Mouse (Mus musculus) embryonic facial prominence, embryonic 12.5 days (tissue): ENCODE data around the gene Chst11. TPM values are rescaled to one million over a fixed set of nuclear protein-coding genes. Genes with fewer than 3 reads are reported as not detected.

Experiments used
- ATAC-seq: fragments of 200-750 bp; cut with Nextera tagmentation; 2 replicates; pipeline ENCODE4 v1.8.0; 2017; ENCODE audit not compliant: insufficient number of reproducible peaks, insufficient read depth, low FRiP score, low TSS enrichment
- H3K27ac ChIP-seq: fragments of 300-500 bp; sonication (generic); 2 replicates; pipeline ENCODE4 v1.5.1; 2016; ENCODE audit warnings: mild to moderate bottlenecking
- H3K27me3 ChIP-seq: fragments of 300-500 bp; sonication (generic); 2 replicates; pipeline ENCODE4 v1.6.1; 2016; ENCODE audit warnings: mild to moderate bottlenecking, moderate library complexity
- H3K36me3 ChIP-seq: fragments of 300-500 bp; sonication (generic); 2 replicates; pipeline ENCODE4 v1.6.1; 2016; ENCODE audit warnings: mild to moderate bottlenecking
- H3K4me1 ChIP-seq: fragments of 300-500 bp; sonication (generic); 2 replicates; pipeline ENCODE4 v1.6.1; 2016
- H3K4me2 ChIP-seq: fragments of 300-500 bp; sonication (generic); replicated peaks from 2 replicates; pipeline ENCODE4 v1.6.1; 2016; ENCODE audit warnings: mild to moderate bottlenecking, moderate library complexity
- H3K4me3 ChIP-seq: fragments of 300-500 bp; sonication (generic); 2 replicates; pipeline ENCODE4 v1.5.1; 2016; ENCODE audit warnings: mild to moderate bottlenecking
- H3K9ac ChIP-seq: fragments of 300-500 bp; sonication (generic); 2 replicates; pipeline ENCODE4 v1.6.1; 2016; ENCODE audit warnings: mild to moderate bottlenecking, moderate library complexity
- H3K9me3 ChIP-seq: fragments of 300-500 bp; sonication (generic); 2 replicates; pipeline ENCODE4 v1.6.1; 2016; ENCODE audit warnings: mild to moderate bottlenecking, moderate library complexity
- WGBS: fragments of 180-500 bp; shearing (Covaris S2); methylation state at CpG from one replicate; pipeline ENCODE4 v1.1.7; 2016; 5-methylcytosine and 5-hydroxymethylcytosine counted together
- polyA plus RNA-seq: library from polyadenylated mRNA; unstranded; fragments of >200 nt; fragmentation: Nextera tagmentation; extraction: Ambion mirVana; gene quantifications from 2 replicates; pipeline ENCODE4 v1.2.1, GENCODE M21; 2016

Chst11 gene
- 2.2 and 2.4 TPM in 2 replicates for polyA plus RNA-seq

DNA sequence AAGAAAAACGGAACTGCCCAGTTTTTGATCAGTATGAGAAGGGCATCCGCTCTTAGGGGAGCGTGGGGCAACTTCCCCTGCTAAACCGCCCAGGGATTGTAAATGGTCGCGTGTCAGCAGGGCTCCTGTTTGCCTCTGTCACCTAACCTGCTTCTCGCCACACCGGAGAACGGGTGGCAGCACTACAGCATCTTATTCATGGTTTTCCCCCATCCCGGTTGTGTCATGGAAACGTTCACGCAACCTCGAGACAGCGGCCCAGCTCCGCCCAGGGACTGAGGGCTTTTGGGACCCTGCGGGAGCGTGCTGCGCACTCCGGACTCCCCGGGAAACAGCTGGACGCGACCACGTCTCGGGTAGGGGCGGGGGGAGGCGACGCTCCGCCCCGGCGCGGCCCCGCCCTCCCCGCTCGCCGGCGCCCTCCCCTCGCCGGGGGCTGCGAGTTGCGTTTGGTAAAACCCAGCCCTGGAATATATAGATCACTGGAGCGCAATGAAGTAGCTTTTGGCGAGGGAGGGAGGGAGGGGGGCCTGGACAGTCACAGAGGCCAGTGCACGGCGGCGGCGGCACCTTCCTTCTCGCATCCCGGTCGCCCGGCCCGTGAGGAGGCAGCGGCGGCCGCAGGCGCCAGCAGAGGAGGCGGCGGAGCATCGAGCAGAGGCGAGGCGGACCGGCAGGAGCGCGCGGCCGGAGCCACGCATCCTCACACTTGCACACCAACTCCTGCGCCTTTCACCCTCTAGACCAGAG is at the start of gene Chst11:
Gene Chst11, plus strand, starts transcription at position 549 of the 750 bp plus-strand sequence.
- H3K36me3 ChIP-seq = no peaks in the 10 kb centered on the region
- H3K4me1 ChIP-seq = peaks cover 14% of the 10 kb centered on the region
- peak within 1 kb of the TSS; percentile 79 for H3K4me3 ChIP-seq
- H3K9ac ChIP-seq = peak within 1 kb of the TSS; percentile 76
- H3K27ac ChIP-seq = peak within 1 kb of the TSS; percentile 89
- peaks cover 18% of the 10 kb centered on the region for H3K27me3 ChIP-seq
- whole genome bisulfite sequencing = under 1% methylated on average over 65 of the region's 67 CpGs
- peak; percentile 89 for ATAC-seq
- no peaks in the 10 kb centered on the region for H3K9me3 ChIP-seq
- peak within 1 kb of the TSS; percentile 87 for H3K4me2 ChIP-seq

- Histone ChIP-seq H3K9me3 (no peaks in the 10 kb centered on the region), H3K9ac (no peak overlapping the region), H3K36me3 (no peaks in the 10 kb centered on the region), H3K27ac (no peak overlapping the region), H3K4me2 (no peak overlapping the region), H3K4me3 (no peak overlapping the region), H3K27me3 (no peaks in the 10 kb centered on the region), H3K4me1 (no peaks in the 10 kb centered on the region)
- WGBS = 84% methylated on average over 6 of the region's 6 CpGs
- ATAC-seq = no peak
These were observed 49.5 kb upstream of the Chst11 start for GRCm38 (mm10) chr10:82935774-82936173.

- Histone ChIP-seq H3K27ac (no peak overlapping the region), H3K9ac (no peak overlapping the region), H3K36me3 (no peaks in the 10 kb centered on the region), H3K9me3 (peaks cover 4% of the 10 kb centered on the region; the same call in 1 of the 2 replicates), H3K4me1 (no peaks in the 10 kb centered on the region), H3K27me3 (no peaks in the 10 kb centered on the region), H3K4me3 (no peak overlapping the region), H3K4me2 (no peak overlapping the region)
- no peak for ATAC-seq
- WGBS = 91% methylated on average over 4 of the region's 4 CpGs
These were observed 31.9 kb upstream of the Chst11 start for GRCm38 (mm10) chr10:82953415-82953814.

- 93% methylated on average over 18 of the region's 18 CpGs for WGBS
- Histone ChIP-seq H3K9ac (no peak overlapping the region), H3K9me3 (peaks cover 4% of the 10 kb centered on the region; the same call in 1 of the 2 replicates)
These were observed 30.2 kb upstream of the Chst11 start for GRCm38 (mm10) chr10:82955117-82955516.

DNA sequence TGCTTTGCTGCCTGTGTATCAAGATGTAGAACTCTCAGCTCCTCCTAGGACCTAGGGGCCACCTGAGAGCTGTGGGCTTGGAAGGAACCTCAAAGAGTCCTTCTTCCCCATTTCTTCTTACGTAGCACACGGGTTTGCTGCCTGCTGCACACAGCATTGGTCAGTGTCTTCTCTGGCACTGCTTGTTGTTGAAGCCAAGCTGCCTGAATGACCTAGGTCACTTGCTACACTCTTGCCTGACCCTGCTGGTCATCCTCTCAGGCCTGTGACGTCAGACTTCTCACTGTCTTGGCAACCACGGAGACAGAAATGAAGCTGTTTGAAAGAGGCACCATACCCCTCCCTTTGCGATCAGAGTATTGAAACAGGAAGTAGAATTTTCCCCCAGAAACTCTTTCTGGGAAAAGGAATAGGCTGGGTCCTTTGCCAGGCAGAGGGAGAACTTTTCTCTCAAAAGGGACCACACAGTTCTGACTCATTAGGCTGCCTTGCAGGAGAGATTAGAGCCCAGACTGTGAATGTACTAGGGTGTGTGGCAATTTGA is 27.0 kb upstream of the Chst11 start:
- Histone ChIP-seq H3K4me1 (no peaks in the 10 kb centered on the region), H3K4me2 (no peak overlapping the region), H3K27ac (no peak overlapping the region), H3K9ac (no peak overlapping the region), H3K27me3 (no peaks in the 10 kb centered on the region), H3K4me3 (no peak overlapping the region), H3K36me3 (no peaks in the 10 kb centered on the region), H3K9me3 (peaks cover 4% of the 10 kb centered on the region; the same call in 1 of the 2 replicates)
- no peak for ATAC-seq
- 66% methylated on average over 5 of the region's 5 CpGs for WGBS

More at GRCm38 (mm10) chr10:82955117-82955516, 30.2 kb upstream of the Chst11 start:
- Histone ChIP-seq H3K27ac (no peak overlapping the region), H3K4me3 (no peak overlapping the region), H3K27me3 (no peaks in the 10 kb centered on the region), H3K4me1 (no peaks in the 10 kb centered on the region), H3K36me3 (no peaks in the 10 kb centered on the region), H3K4me2 (no peak overlapping the region)
- ATAC-seq = no peak

- H3K4me2 ChIP-seq = no peak overlapping the region
- no peak overlapping the region for H3K4me3 ChIP-seq
- H3K4me1 ChIP-seq = no peaks in the 10 kb centered on the region
- H3K9me3 ChIP-seq = peaks cover 1% of the 10 kb centered on the region; the same call in 1 of the 2 replicates
- H3K36me3 ChIP-seq = no peaks in the 10 kb centered on the region
- H3K27ac ChIP-seq = no peak overlapping the region
- no peak overlapping the region for H3K9ac ChIP-seq
- no peaks in the 10 kb centered on the region for H3K27me3 ChIP-seq
- no peak for ATAC-seq
These were observed 26.0 kb upstream of the Chst11 start for GRCm38 (mm10) chr10:82959316-82959715.

DNA sequence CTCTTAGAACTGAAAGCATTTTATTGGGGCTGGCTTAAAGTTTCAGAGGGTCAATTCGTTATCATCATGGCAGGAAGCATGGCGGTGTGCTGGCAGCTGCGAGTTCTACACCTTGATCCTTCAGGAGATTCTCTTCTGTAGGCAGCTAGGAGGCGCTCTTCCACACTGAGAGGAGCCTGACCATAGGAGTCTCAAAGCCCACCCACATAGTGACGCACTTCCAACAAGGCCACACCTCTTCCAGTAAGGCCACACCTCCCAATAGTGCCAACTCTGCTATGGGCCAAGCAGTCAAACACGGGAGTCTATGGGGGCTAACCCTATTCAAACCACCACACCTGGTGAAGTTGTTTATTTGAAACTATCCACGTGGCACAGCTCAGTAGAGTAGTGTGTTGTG is 24.0 kb upstream of the Chst11 start:
- H3K9me3 ChIP-seq = no peaks in the 10 kb centered on the region
- ATAC-seq = no peak
- H3K27ac ChIP-seq = no peak overlapping the region
- no peaks in the 10 kb centered on the region for H3K36me3 ChIP-seq
- no peak overlapping the region for H3K9ac ChIP-seq
- 48% methylated on average over 7 of the region's 7 CpGs for WGBS
- H3K4me3 ChIP-seq = no peak overlapping the region
- H3K4me1 ChIP-seq = no peaks in the 10 kb centered on the region
- no peak overlapping the region for H3K4me2 ChIP-seq
- no peaks in the 10 kb centered on the region for H3K27me3 ChIP-seq

DNA sequence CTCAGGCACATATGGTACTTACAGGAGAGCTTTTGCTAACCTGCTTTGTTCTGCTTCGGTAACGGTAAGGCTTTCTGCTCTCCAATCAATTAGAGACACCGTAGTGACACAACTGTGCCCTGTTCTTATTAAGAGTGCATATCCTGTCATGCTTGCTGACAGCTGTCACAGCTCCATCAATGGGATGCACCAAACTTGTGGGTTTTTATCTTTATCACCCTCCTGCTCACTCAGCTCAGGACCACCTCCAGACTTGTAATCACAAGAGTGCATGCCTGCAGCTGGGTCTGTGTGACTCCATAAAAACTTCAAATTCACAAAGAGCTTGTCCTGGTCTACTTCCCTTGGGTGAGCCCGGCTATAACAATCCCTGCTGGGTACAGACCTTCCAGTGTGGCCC is 23.3 kb upstream of the Chst11 start:
- H3K4me1 ChIP-seq = no peaks in the 10 kb centered on the region
- no peaks in the 10 kb centered on the region for H3K9me3 ChIP-seq
- H3K27me3 ChIP-seq = no peaks in the 10 kb centered on the region
- H3K4me2 ChIP-seq = no peak overlapping the region
- 84% methylated on average over 4 of the region's 4 CpGs for WGBS
- no peak overlapping the region for H3K27ac ChIP-seq
- no peak overlapping the region for H3K4me3 ChIP-seq
- no peak for ATAC-seq
- H3K36me3 ChIP-seq = no peaks in the 10 kb centered on the region
- H3K9ac ChIP-seq = no peak overlapping the region

DNA sequence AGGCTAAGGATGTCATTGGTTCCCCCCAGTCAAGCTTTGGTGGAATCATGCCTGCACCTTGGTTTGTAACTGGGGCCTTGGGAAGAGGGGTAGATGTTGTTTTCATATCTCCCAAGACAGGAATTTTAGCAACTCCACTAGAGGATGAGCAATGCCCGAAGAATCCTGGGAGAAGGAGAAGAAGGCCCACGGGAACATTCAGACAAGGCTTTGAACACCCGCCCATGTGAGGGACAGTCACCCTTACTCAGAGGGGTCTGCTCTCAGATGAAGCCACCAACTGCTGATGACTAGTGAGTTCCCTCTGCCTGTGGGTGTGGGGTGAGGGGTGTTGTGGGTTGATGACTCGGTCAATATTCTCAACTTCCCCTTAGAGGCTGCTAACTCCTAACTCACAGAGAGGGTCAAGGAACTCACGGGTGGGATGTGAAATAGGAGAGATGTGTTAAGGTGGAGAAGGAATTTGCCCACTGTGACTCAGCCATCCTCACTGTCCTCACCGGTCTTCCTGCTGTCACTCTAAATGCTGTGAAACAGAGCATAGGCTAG is 22.8 kb upstream of the Chst11 start:
- H3K9me3 ChIP-seq = no peaks in the 10 kb centered on the region
- no peaks in the 10 kb centered on the region for H3K27me3 ChIP-seq
- H3K4me2 ChIP-seq = no peak overlapping the region
- no peak overlapping the region for H3K9ac ChIP-seq
- no peaks in the 10 kb centered on the region for H3K4me1 ChIP-seq
- no peak overlapping the region for H3K27ac ChIP-seq
- no peaks in the 10 kb centered on the region for H3K36me3 ChIP-seq
- no peak for ATAC-seq
- no peak overlapping the region for H3K4me3 ChIP-seq
- 85% methylated on average over 6 of the region's 6 CpGs for WGBS

DNA sequence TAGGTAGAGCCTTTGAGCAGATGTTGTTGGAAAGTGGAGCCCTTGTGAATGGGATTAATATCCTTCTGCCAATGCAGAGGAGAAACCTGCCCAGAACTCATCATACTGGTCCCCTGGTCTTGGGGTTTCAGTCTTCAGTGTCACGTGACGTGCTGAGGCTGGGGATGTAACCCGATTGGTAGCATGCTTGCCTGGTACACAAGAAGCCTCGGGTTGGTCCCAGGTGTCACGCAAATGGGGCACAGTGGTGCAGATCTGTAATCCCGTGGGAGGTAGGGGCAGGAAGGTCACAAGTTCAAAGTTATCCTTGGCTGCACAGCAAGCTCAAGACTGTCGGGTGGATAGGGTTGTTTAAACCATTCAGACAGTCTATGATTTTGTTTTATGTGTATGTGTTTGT is 20.8 kb upstream of the Chst11 start:
- 69% methylated on average over 7 of the region's 7 CpGs for WGBS
- no peak for ATAC-seq
- H3K4me1 ChIP-seq = no peaks in the 10 kb centered on the region
- no peak overlapping the region for H3K4me3 ChIP-seq
- no peaks in the 10 kb centered on the region for H3K36me3 ChIP-seq
- no peak overlapping the region for H3K4me2 ChIP-seq
- no peaks in the 10 kb centered on the region for H3K27me3 ChIP-seq
- H3K9me3 ChIP-seq = no peaks in the 10 kb centered on the region
- no peak overlapping the region for H3K27ac ChIP-seq
- no peak overlapping the region for H3K9ac ChIP-seq

DNA sequence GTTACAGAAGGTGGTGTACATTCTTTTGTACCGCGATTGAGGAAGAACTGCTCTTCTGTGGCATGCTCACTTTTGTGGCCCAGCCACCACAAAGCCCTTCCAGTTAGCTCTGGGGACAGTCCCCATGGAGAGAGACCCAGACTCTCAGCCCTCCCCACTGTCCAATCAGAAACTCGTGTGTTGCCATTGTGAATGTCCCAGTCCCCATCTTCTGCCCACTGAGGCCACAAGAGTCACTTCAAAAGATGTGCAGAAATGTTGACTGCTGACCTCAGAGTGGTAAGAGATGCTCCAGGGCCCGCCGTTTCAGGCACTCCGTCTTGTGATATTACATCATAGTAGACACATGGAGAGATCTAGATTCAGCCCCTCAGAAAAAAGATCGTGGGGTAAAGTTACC is 18.6 kb upstream of the Chst11 start:
- H3K9me3 ChIP-seq = no peaks in the 10 kb centered on the region
- no peak for ATAC-seq
- no peak overlapping the region for H3K4me3 ChIP-seq
- WGBS = 76% methylated on average over 7 of the region's 7 CpGs
- H3K36me3 ChIP-seq = no peaks in the 10 kb centered on the region
- H3K4me1 ChIP-seq = no peaks in the 10 kb centered on the region
- H3K27ac ChIP-seq = no peak overlapping the region
- H3K9ac ChIP-seq = no peak overlapping the region
- H3K4me2 ChIP-seq = no peak overlapping the region
- no peaks in the 10 kb centered on the region for H3K27me3 ChIP-seq

GRCm38 (mm10) chr10:82969612-82970011 is 15.7 kb upstream of the Chst11 start:
- Histone ChIP-seq H3K27ac (no peak overlapping the region), H3K9me3 (no peaks in the 10 kb centered on the region), H3K36me3 (no peaks in the 10 kb centered on the region), H3K27me3 (no peaks in the 10 kb centered on the region), H3K9ac (no peak overlapping the region), H3K4me3 (no peak overlapping the region), H3K4me1 (0 out of 2 replicates have a peak, but pooled peaks cover under 1% of the 10 kb centered on the region), H3K4me2 (no peak overlapping the region)
- ATAC-seq = no peak
- 65% methylated on average over 5 of the region's 5 CpGs for WGBS
